Mouse (Mus musculus) central nervous system, embryonic 11.5 days (tissue): Measurements from ENCODE around the gene Gm16506. TPM values are rescaled to one million over a fixed set of nuclear protein-coding genes. Genes with fewer than 3 reads are reported as not detected.

ENCODE experiments used
- polyA plus RNA-seq: library from polyadenylated mRNA; depleted of rRNA; stranded (reverse); fragments of >200 nt; gene quantifications from 2 replicates; pipeline ENCODE4 v1.2.3, GENCODE M21; 2012; rRNA removed

The Gm16506 gene
- not detected in 2 replicates for polyA plus RNA-seq

GRCm38 (mm10) chr14:43727385-43727784 lies at the start of gene Gm16506:
TSS of gene Gm16506 (minus strand) at chr14:43727485.

GRCm38 (mm10) chr14:43747566-43747965 lies 20.3 kb upstream of the Gm16506 start, which contains the start of gene Gm6526:
TSS of gene Gm6526 (plus strand) at chr14:43747866.

GRCm38 (mm10) chr14:43697621-43698020 lies 29.7 kb downstream of the Gm16506 start, which contains the start of gene Gm7324:
TSS of gene Gm7324 (plus strand) at chr14:43697828.

GRCm38 (mm10) chr14:43677099-43677498 lies 50.2 kb downstream of the Gm16506 start, which contains the start of gene Gm8165:
TSS of gene Gm8165 (minus strand) at chr14:43677199.

Other genes with a start within 250 kb of the Gm16506 start
- not detected in 2 replicates for gene Gm5799, start 183.9 kb downstream of the Gm16506 start, polyA plus RNA-seq
- gene Gm17654, start 148.3 kb downstream of the Gm16506 start, polyA plus RNA-seq: not detected in 2 replicates
- not detected in 2 replicates for gene Gm10375, start 119.5 kb downstream of the Gm16506 start, polyA plus RNA-seq
- not detected in 2 replicates for gene Gm8165, start 50.3 kb downstream of the Gm16506 start, polyA plus RNA-seq
- 1.6 TPM in 1 of 2 replicates, not detected in the other for gene Gm7324, start 29.7 kb downstream of the Gm16506 start, polyA plus RNA-seq
- gene Gm6526, start 20.4 kb upstream of the Gm16506 start, polyA plus RNA-seq: 0.04 TPM in 1 of 2 replicates, not detected in the other
- not detected in 2 replicates for gene Gm8180, start 57.3 kb upstream of the Gm16506 start, polyA plus RNA-seq
- gene Ear1, start 148.0 kb upstream of the Gm16506 start, polyA plus RNA-seq: 1.1 and 1.5 TPM in 2 replicates
- not detected in 2 replicates for gene Ear10, start 196.1 kb upstream of the Gm16506 start, polyA plus RNA-seq
- 6.6 and 12.5 TPM in 2 replicates for gene Gm8113, start 197.9 kb upstream of the Gm16506 start, polyA plus RNA-seq
- not detected in 2 replicates for gene Ang5, start 229.6 kb upstream of the Gm16506 start, polyA plus RNA-seq